Comparison of ENCODE assay signal across 23 mouse cellular contexts in genomic region chr3:88435515-88435914, GRCm38 (mm10). TPM values are rescaled to one million over a fixed set of nuclear protein-coding genes. Genes with fewer than 3 reads are reported as not detected.
A peak's percentile ranks its signal among the peaks of the same experiment; 100 is the strongest.
DNase-seq lines count a peak whose midpoint lies in the region; ATAC-seq lines count a peak whose summit lies in the region.
"Had no signal": no experiment of that assay in that cellular context is flagged by ENCODE, and none has a peak within 500 bp of the region (broad histone marks: within the 10 kb centered on the region; RNA-seq: fewer than 3 reads in every experiment).

No protein-coding gene starts in this region.

- no peak overlapping the region for H3K27ac ChIP-seq in embryonic facial prominence, embryonic 13.5 days
- no peak overlapping the region for H3K27ac ChIP-seq in embryonic facial prominence, embryonic 10.5 days (replicated peaks)
- no peak overlapping the region for H3K27ac ChIP-seq in forebrain, embryonic 14.5 days (ENCODE audit: low read depth, low read length)
- H3K27ac ChIP-seq: embryonic facial prominence, embryonic 15.5 days; forebrain, embryonic 15.5 days; limb, embryonic 13.5 days; midbrain, embryonic 13.5 days had no signal

- 47% methylated on average over 10 of the region's 10 CpGs for WGBS in embryonic facial prominence, embryonic 13.5 days
- WGBS in embryonic facial prominence, embryonic 10.5 days = 59% methylated on average over 10 of the region's 10 CpGs
- WGBS in forebrain, embryonic 14.5 days = 61% methylated on average over 10 of the region's 10 CpGs

- H3K27me3 ChIP-seq in embryonic facial prominence, embryonic 13.5 days = no peaks in the 10 kb centered on the region
- peaks cover 23% of the 10 kb centered on the region for H3K27me3 ChIP-seq in embryonic facial prominence, embryonic 10.5 days (replicated peaks; ENCODE audit: low read depth, poor library complexity, severe bottlenecking)
- no peaks in the 10 kb centered on the region for H3K27me3 ChIP-seq in forebrain, embryonic 14.5 days (replicated peaks; ENCODE audit: control insufficient read depth, insufficient read depth, low read length)
- H3K27me3 ChIP-seq: CH12.LX; embryonic facial prominence, embryonic 15.5 days; forebrain, embryonic 15.5 days; kidney, embryonic 15.5 days; limb, embryonic 13.5 days had no signal

- peaks cover 17% of the 10 kb centered on the region for H3K36me3 ChIP-seq in embryonic facial prominence, embryonic 13.5 days
- H3K36me3 ChIP-seq in embryonic facial prominence, embryonic 10.5 days (replicated peaks) = no peaks in the 10 kb centered on the region; the same call in 1 of the 2 replicates
- peaks cover 20% of the 10 kb centered on the region for H3K36me3 ChIP-seq in forebrain, embryonic 14.5 days (ENCODE audit: control insufficient read depth, insufficient read depth, low read length)
- H3K36me3 ChIP-seq: embryonic facial prominence, embryonic 15.5 days; kidney, embryonic 15.5 days had no signal

- intact Hi-C loops in left cerebral cortex, postnatal 25 days (cut with DNase I) = no loop called here

- peaks cover 23% of the 10 kb centered on the region for H3K4me1 ChIP-seq in embryonic facial prominence, embryonic 13.5 days
- peaks cover 36% of the 10 kb centered on the region for H3K4me1 ChIP-seq in embryonic facial prominence, embryonic 10.5 days
- no peaks in the 10 kb centered on the region; the same call in 1 of the 2 replicates for H3K4me1 ChIP-seq in forebrain, embryonic 14.5 days (ENCODE audit: control insufficient read depth, insufficient read depth, low read length)

- ATAC-seq in embryonic facial prominence, embryonic 13.5 days (ENCODE audit: insufficient number of reproducible peaks, insufficient read depth, low FRiP score, low TSS enrichment, low read depth) = no peak
- peak; percentile 85 for ATAC-seq in frontal cortex, adult (ENCODE audit: low TSS enrichment)
- no peak for ATAC-seq in forebrain, embryonic 14.5 days
- ATAC-seq: forebrain, embryonic 15.5 days; inflammation-experienced regulatory T-cells, adult 6 months; liver, postnatal 0 days; midbrain, embryonic 13.5 days; Patski had no signal

- no peak overlapping the region for H3K4me2 ChIP-seq in embryonic facial prominence, embryonic 13.5 days
- H3K4me2 ChIP-seq in forebrain, embryonic 14.5 days (ENCODE audit: low read length) = no peak overlapping the region
- H3K4me2 ChIP-seq: embryonic facial prominence, embryonic 15.5 days; forebrain, embryonic 15.5 days; limb, embryonic 13.5 days; midbrain, embryonic 13.5 days had no signal

- no peak overlapping the region for H3K4me3 ChIP-seq in embryonic facial prominence, embryonic 13.5 days
- H3K4me3 ChIP-seq in embryonic facial prominence, embryonic 10.5 days = no peak overlapping the region
- no peak overlapping the region for H3K4me3 ChIP-seq in forebrain, embryonic 14.5 days (ENCODE audit: low read depth, low read length)
- H3K4me3 ChIP-seq: embryonic facial prominence, embryonic 15.5 days; forebrain, embryonic 15.5 days; kidney, embryonic 15.5 days; limb, embryonic 13.5 days; midbrain, embryonic 13.5 days had no signal

- H3K9ac ChIP-seq in embryonic facial prominence, embryonic 13.5 days = 0 out of 2 replicates have a peak overlapping the region, but pooled peaks have one; percentile 32
- no peak overlapping the region for H3K9ac ChIP-seq in forebrain, embryonic 14.5 days (ENCODE audit: low read length)
- H3K9ac ChIP-seq: embryonic facial prominence, embryonic 15.5 days; forebrain, embryonic 15.5 days; limb, embryonic 13.5 days; liver, postnatal 0 days; midbrain, embryonic 13.5 days had no signal

- no peak for DNase-seq in embryonic facial prominence, embryonic 10.5 days (ENCODE audit: low spot score)
- DNase-seq in layer of hippocampus, postnatal 10 days (ENCODE audit: low spot score in 2 of 2) = peak; percentile 48 to 60
- DNase-seq in left cerebral cortex, postnatal 25 days (ENCODE audit: low spot score in 2 of 2) = peak; percentile 82 to 96
- DNase-seq in heart, adult 11 months = no peak
- DNase-seq in forebrain, embryonic 14.5 days (ENCODE audit: low spot score) = no peak
- no peak for DNase-seq in urinary bladder, adult 18-20 months (ENCODE audit: low spot score in 2 of 2)
- DNase-seq: cerebellum, adult 11-12 months; liver, postnatal 0 days; thymus, postnatal 25 days had no signal

- no peaks in the 10 kb centered on the region for H3K9me3 ChIP-seq in embryonic facial prominence, embryonic 13.5 days
- H3K9me3 ChIP-seq in embryonic facial prominence, embryonic 10.5 days = no peaks in the 10 kb centered on the region
- no peaks in the 10 kb centered on the region for H3K9me3 ChIP-seq in forebrain, embryonic 14.5 days (replicated peaks; ENCODE audit: control insufficient read depth, low read length)
- H3K9me3 ChIP-seq: embryonic facial prominence, embryonic 15.5 days; forebrain, embryonic 15.5 days; kidney, embryonic 15.5 days; limb, embryonic 13.5 days; midbrain, embryonic 13.5 days had no signal

RNA-seq across cellular contexts. Expression of gene Slc25a44, which starts 10.6 kb away (rescaled TPM):
- polyA plus RNA-seq in embryonic facial prominence, embryonic 13.5 days (2015; fragmentation: Nextera tagmentation; extraction: Ambion mirVana) = 16.5 and 16.7 TPM in 2 replicates
- 17.5 and 17.6 TPM in 2 replicates for polyA plus RNA-seq in embryonic facial prominence, embryonic 10.5 days (2016; fragmentation: Nextera tagmentation; extraction: Ambion mirVana)
- 10 to 100 TPM; 54.1 to 58.1 TPM for total RNA-seq in layer of hippocampus, postnatal 10 days (2021)
- 10 to 100 TPM; 77.4 to 79.3 TPM for total RNA-seq in left cerebral cortex, postnatal 25 days (2021)
- polyA plus RNA-seq in forebrain, embryonic 14.5 days (2014; fragmentation: Nextera tagmentation; extraction: Ambion mirVana) = 30.8 and 36.1 TPM in 2 replicates

RNA-seq across cellular contexts. Expression of gene Pmf1, which starts 25.4 kb away (rescaled TPM):
- 121 and 153 TPM in 2 replicates for polyA plus RNA-seq in embryonic facial prominence, embryonic 13.5 days (2015; fragmentation: Nextera tagmentation; extraction: Ambion mirVana)
- 184 and 194 TPM in 2 replicates for polyA plus RNA-seq in embryonic facial prominence, embryonic 10.5 days (2016; fragmentation: Nextera tagmentation; extraction: Ambion mirVana)
- 10 to 100 TPM; 10.9 to 11.6 TPM for total RNA-seq in layer of hippocampus, postnatal 10 days (2021)
- total RNA-seq in left cerebral cortex, postnatal 25 days (2021) = 1 to 10 TPM; 5.1 to 6.2 TPM
- 63.2 and 70.6 TPM in 2 replicates for polyA plus RNA-seq in forebrain, embryonic 14.5 days (2014; fragmentation: Nextera tagmentation; extraction: Ambion mirVana)

RNA-seq across cellular contexts. Expression of gene Sema4a, which starts 25.5 kb away (rescaled TPM):
- 10.3 and 13.3 TPM in 2 replicates for polyA plus RNA-seq in embryonic facial prominence, embryonic 13.5 days (2015; fragmentation: Nextera tagmentation; extraction: Ambion mirVana)
- 5.9 and 7.1 TPM in 2 replicates for polyA plus RNA-seq in embryonic facial prominence, embryonic 10.5 days (2016; fragmentation: Nextera tagmentation; extraction: Ambion mirVana)
- total RNA-seq in layer of hippocampus, postnatal 10 days (2021) = 10 to 100 TPM; 39.6 to 42.8 TPM
- total RNA-seq in left cerebral cortex, postnatal 25 days (2021) = 10 to 100 TPM; 49.2 to 57.9 TPM
- polyA plus RNA-seq in forebrain, embryonic 14.5 days (2014; fragmentation: Nextera tagmentation; extraction: Ambion mirVana) = 12.2 and 15.2 TPM in 2 replicates

RNA-seq across cellular contexts. Expression of gene Bglap, which starts 51.3 kb away (rescaled TPM):
- 0.91 TPM in 1 of 2 replicates, not detected in the other for polyA plus RNA-seq in embryonic facial prominence, embryonic 13.5 days (2015; fragmentation: Nextera tagmentation; extraction: Ambion mirVana)
- polyA plus RNA-seq in embryonic facial prominence, embryonic 10.5 days (2016; fragmentation: Nextera tagmentation; extraction: Ambion mirVana) = not detected in 2 replicates
- total RNA-seq in layer of hippocampus, postnatal 10 days (2021) = 1 to 10 TPM in 1 of 2 experiments, not detected in 1; 2.7 TPM
- total RNA-seq in left cerebral cortex, postnatal 25 days (2021) = 1 to 10 TPM in 1 of 2 experiments, under 1 TPM in 1; 0.96 to 4.2 TPM
- not detected in 2 replicates for polyA plus RNA-seq in forebrain, embryonic 14.5 days (2014; fragmentation: Nextera tagmentation; extraction: Ambion mirVana)
- total RNA-seq: CH12.LX; common myeloid progenitor, adult 5-6 weeks; granulocyte monocyte progenitor cell, adult 5-6 weeks; heart, postnatal 25 days had no signal
- polyA plus RNA-seq: forebrain, embryonic 15.5 days; inflammation-experienced regulatory T-cells, adult 6 months; kidney, embryonic 15.5 days; limb, embryonic 13.5 days; liver, postnatal 0 days; midbrain, embryonic 13.5 days; neural tube, embryonic 11.5 days had no signal

RNA-seq across cellular contexts. Expression of gene Bglap2, which starts 57.0 kb away (rescaled TPM):
- 0.58 TPM in 1 of 2 replicates, not detected in the other for polyA plus RNA-seq in embryonic facial prominence, embryonic 13.5 days (2015; fragmentation: Nextera tagmentation; extraction: Ambion mirVana)
- polyA plus RNA-seq in embryonic facial prominence, embryonic 10.5 days (2016; fragmentation: Nextera tagmentation; extraction: Ambion mirVana) = not detected in 2 replicates
- total RNA-seq in layer of hippocampus, postnatal 10 days (2021) = not detected
- not detected for total RNA-seq in left cerebral cortex, postnatal 25 days (2021)
- not detected in 2 replicates for polyA plus RNA-seq in forebrain, embryonic 14.5 days (2014; fragmentation: Nextera tagmentation; extraction: Ambion mirVana)
- total RNA-seq: CH12.LX; common myeloid progenitor, adult 5-6 weeks; granulocyte monocyte progenitor cell, adult 5-6 weeks; heart, postnatal 25 days had no signal
- polyA plus RNA-seq: forebrain, embryonic 15.5 days; inflammation-experienced regulatory T-cells, adult 6 months; kidney, embryonic 15.5 days; limb, embryonic 13.5 days; liver, postnatal 0 days; midbrain, embryonic 13.5 days; neural tube, embryonic 11.5 days; Patski had no signal

Comparison
In these comparisons a context has a peak if more than half of its experiments do, and no peak if none do; other contexts are left out.
1. DNase-seq: peak in layer of hippocampus, postnatal 10 days (2 of 2) and left cerebral cortex, postnatal 25 days (2 of 2); none in embryonic facial prominence, embryonic 10.5 days (single experiment), heart, adult 11 months (single experiment), forebrain, embryonic 14.5 days (single experiment) and urinary bladder, adult 18-20 months (0 of 2).